Mouse (Mus musculus) megakaryocyte-erythroid progenitor cell, adult 5-6 weeks (primary cell): ENCODE results near the gene Cwh43. TPM values are rescaled to one million over a fixed set of nuclear protein-coding genes. Genes with fewer than 3 reads are reported as not detected.
A peak's percentile ranks its signal among the peaks of the same experiment; 100 is the strongest.

ENCODE experiments used
- ATAC-seq: replicated peaks from 2 replicates; pipeline ENCODE4 v1.8.0; 2016; ENCODE audit warnings: mild to moderate bottlenecking, inconsistent platforms; ENCODE audit not compliant: severe bottlenecking, poor library complexity, low FRiP score, low TSS enrichment
- total RNA-seq, 2 experiments: library from RNA; stranded (forward) in 1 of 2; stranded (reverse) in 1 of 2; fragments of 200-1000, 215-1000 nt in 1 of 2; fragments of >200 nt in 1 of 2; fragmentation: Nextera tagmentation in 1 of 2; gene quantifications; 2 replicates each; pipeline ENCODE4 v1.2.3; 2014 to 2017

The Cwh43 gene
- total RNA-seq, 2 experiments from 2014 or later, result not detected

- no peak for ATAC-seq
Measured at GRCm38 (mm10) chr5:73383647-73383970, 22.3 kb upstream of the Cwh43 start.

DNA sequence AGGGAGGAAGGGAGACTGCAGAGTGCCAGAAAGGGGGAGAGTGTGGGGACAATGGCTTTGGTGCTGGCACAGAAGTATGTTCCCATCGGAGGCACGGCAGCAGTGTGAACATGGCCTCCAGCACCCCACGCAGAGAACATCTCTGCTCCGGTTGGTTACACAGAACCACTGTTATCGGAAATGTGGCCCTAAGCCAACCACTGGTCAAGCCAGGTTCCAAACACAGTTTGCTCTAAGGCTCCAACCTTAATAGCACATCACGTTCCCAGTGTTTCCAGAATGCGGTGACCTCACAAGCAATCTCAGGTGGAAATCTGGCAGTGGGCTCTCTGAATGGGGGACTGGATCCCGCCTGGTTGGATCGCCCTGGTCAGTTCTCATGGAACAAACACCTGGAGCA lies 12.8 kb upstream of the Cwh43 start:
- no peak for ATAC-seq

- no peak for ATAC-seq
Measured at GRCm38 (mm10) chr5:73399768-73400526, 5.9 kb upstream of the Cwh43 start.

- no peak for ATAC-seq
Measured at GRCm38 (mm10) chr5:73401341-73401740, 4.5 kb upstream of the Cwh43 start.

DNA sequence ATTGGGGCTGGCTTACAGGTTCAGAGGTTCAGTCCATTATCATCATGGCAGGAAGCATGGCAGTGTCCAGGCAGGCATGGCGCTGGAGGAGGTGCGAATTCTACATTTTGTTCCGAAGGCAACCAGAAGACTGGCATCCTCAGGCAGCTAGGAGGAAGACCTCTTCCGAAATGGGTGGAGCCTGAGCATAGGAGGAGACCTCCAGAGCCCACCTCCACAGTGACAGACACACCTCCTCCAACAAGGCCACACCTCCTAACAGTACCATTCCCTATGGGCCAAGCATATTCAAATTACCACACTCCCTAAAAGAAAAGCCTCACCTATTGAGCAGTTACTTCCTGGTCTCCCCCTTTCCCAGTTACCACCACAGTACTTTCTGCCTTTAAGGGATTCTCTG lies 3.0 kb upstream of the Cwh43 start:
- no peak for ATAC-seq

DNA sequence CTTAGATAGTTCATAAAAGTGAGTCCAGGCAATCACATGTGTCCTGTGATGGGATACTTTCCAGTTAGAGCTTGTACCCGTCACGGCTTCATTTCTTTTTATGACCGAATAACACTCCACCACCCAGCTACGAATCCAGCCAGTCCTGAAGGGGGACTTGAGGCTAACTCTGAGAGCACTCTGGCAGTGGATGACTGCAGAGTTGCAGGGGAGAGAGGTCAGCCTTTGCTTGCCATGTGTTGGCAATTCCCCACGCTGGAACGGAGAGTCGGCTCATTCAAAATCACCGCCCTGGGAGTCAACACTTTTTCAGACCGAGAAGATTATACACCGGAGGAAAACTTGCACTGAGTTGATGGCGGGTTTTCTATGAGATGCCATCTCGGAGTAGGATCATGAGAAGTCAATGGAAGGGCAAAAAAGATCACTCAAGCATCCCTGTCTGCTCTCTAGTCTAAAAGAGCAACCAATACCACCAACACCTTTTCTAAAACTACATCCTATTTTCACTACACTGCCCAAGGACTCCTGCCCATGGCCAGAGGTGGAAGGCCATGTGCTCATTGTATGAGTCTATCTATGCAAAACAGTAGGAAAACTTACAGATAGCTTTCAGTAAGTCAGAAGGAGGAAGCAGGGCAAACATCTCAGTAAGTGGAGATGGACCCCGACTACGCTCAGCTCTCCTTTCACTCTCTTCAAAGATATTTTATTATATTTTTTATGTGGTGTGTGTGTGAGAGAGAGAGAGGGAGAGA lies 2.4 kb upstream of the Cwh43 start:
- ATAC-seq, result no peak

DNA sequence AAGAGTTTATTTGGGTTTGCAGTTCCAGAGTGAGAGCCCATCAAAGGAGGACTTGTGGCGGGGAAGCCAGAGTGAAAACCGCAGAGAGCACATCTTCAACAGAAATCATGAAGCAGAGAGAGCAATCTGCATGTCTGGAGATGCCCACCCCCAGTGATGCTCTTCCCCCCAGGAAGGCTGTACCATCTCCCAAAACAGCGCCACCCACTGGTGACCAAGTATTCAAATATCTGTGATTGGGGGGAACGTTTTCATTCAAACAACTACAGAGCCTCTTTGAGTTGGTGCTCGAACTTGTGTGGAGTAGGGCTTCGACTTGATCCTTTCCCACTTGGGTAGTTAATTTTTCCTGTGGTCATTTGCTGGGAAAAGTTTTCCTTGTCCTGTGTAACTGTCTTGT lies 1.1 kb upstream of the Cwh43 start:
- ATAC-seq, result no peak

DNA sequence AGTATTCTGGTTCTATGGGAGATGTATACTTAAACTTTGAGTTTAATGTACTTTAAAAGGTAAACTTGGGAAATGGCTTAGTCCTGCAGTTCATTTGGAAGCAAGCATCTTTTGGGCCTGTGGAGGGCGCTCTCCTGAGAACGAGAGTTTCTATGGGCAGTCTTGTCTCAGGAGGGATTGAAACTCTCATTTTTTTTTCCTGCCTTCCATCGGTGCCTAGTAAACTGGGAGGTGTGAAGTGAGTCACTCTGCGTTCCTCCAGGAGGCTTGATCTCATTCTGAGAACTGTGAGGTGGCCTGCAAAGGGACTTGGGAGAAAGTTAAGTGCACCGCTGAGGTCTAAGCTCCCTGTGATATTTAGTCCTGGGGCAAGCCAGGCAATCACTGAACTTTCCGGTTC lies 986 bp downstream of the Cwh43 start:
- no peak for ATAC-seq

- ATAC-seq, result no peak
Measured at GRCm38 (mm10) chr5:73409970-73410369, 4.1 kb downstream of the Cwh43 start.

- ATAC-seq, result no peak
Measured at GRCm38 (mm10) chr5:73411771-73412170, 5.9 kb downstream of the Cwh43 start.

DNA sequence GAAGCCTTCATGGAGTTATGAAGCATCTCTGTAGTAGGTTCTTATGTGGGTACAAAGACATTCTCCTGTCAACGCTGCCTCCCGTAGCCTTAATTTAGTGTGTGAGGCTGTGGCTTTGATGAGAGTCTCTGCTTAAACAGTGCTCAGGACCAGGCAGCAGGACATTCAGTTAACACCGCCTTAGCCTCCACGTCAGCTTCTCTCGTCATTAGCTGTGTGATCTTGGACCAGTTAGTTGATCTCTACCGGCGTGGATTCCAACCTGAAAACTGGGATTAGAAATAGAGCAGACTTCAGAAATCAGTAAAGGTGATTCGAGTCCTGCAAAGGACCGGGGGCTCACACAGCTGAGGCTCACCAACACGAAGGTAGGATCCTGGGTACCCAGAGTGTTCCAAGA lies 8.3 kb downstream of the Cwh43 start:
- ATAC-seq, result no peak

- ATAC-seq, result no peak
Measured at GRCm38 (mm10) chr5:73419045-73419695, 13.3 kb downstream of the Cwh43 start.

DNA sequence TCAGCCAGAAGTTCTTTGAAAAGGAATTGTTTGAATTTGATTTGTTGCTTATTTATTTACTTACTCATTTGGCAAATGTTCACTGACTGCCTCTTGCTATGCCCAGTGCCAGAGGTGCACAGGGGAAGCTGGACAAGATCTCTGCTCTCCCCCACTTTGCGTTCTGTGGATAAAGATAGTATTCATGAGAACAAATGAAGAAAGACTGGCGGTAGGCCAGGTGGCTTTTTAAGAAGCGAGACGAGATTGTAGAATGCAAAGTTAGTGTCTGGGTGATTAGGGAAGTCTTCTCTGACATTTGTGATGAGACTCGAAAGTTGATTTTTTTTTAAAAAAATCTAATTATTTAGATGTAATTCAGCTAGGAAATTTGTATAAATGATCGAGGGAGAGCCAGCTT lies 20.9 kb downstream of the Cwh43 start:
- ATAC-seq, result no peak

GRCm38 (mm10) chr5:73431581-73431980 lies 25.7 kb downstream of the Cwh43 start:
- ATAC-seq, result peak; percentile 73; the same call in 1 of the 2 replicates

- no peak for ATAC-seq
Measured at GRCm38 (mm10) chr5:73432805-73433204, 26.9 kb downstream of the Cwh43 start.

- ATAC-seq, result no peak
Measured at GRCm38 (mm10) chr5:73434764-73435163, 28.9 kb downstream of the Cwh43 start.

- no peak for ATAC-seq
Measured at GRCm38 (mm10) chr5:73442176-73442575, 36.3 kb downstream of the Cwh43 start.

DNA sequence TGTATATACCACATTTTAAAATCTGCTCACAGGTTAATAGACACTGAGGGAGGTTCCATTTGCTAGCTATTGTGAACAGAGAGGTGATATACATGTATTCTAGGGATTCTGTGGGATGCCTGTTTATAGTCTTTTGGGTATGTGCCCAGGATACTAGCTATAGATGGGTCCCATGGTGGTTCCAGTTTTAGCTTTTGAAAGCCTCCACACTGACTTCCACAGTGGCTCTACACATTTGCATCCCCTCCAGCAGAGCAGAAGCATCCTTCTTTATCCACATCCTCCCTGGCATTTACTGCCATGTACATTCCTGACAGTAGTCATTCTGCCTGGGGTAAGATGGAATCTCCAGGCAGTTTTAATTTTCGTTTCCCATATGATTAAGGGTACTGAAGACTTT lies 44.4 kb downstream of the Cwh43 start:
- no peak for ATAC-seq

DNA sequence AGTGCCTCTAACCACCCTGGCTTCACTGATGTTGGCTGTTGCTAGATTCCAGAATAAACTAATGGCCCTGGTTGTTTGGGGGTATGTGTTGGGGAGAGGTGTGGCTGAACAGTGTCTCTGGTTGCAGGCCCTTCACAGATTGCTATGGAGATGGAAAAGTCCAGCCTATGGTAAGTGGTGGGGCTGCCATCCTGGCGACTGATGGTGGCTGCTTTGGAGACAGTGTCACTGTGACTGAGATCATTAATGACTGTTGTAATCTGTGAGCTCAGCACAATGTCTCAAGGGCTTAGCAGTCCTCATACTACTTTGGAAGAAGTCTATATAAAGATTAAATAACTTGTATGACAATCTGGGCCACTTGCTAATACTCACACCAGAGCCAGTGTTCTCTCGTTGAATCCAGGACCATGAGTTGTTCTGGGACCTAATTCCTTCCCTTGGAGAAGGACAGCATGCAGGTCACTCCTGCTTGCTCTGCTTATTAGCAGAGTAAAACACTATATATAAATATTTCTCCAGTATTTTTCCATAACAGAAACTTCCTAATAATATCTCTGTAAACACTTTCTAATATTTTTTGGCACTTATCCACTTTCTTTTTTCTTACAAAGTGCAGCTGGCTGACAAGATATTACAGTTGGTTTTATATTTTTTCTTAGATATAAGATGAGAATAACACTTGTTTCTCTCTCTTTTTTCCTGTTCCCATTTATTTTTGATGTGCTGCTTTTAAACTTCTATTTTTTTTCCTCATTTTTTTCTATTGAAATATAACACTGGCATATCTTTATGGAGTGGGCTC lies 48.8 kb downstream of the Cwh43 start:
- ATAC-seq, result no peak

DNA sequence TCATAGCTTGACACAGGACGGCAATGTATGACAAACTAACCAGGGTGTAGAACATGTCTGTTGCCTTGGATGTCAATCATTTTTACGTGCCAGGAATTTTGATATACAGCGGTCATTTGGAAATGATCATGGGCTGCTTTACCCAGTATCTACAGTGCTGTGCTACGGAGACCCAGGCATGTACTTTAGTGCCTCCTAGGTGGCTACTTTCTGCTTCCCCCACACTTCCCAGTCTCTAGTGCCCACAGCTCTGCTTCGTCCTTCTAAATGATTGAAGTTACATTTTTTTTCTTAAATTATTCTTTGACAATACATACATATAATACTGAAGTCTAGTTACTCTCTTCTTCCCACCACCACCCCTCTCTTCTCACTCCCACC lies 49.4 kb downstream of the Cwh43 start:
- ATAC-seq, result no peak
